Mouse (Mus musculus) intestine, embryonic 16.5 days (tissue): ENCODE results near the gene Eipr1. TPM values are rescaled to one million over a fixed set of nuclear protein-coding genes. Genes with fewer than 3 reads are reported as not detected.

ENCODE experiments used
- ATAC-seq: fragments of 200-750 bp; cut with Nextera tagmentation; 2 replicates; pipeline ENCODE4 v1.8.0; 2017; ENCODE audit warnings: moderate TSS enrichment, moderate library complexity
- H3K27ac ChIP-seq: fragments of 300-500 bp; sonication (generic); 2 replicates; pipeline ENCODE4 v1.5.1; 2014; ENCODE audit warnings: mild to moderate bottlenecking, low read length
- H3K27me3 ChIP-seq: fragments of 300-500 bp; sonication (generic); replicated peaks from 2 replicates; pipeline ENCODE4 v1.6.1; 2014; ENCODE audit warnings: low read length, control low read depth, mixed read lengths; ENCODE audit not compliant: control insufficient read depth, insufficient read depth
- H3K36me3 ChIP-seq: fragments of 300-500 bp; sonication (generic); 2 replicates; pipeline ENCODE4 v1.6.1; 2014; ENCODE audit warnings: low read length, control low read depth; ENCODE audit not compliant: control insufficient read depth, insufficient read depth
- H3K4me1 ChIP-seq: fragments of 300-500 bp; sonication (generic); 2 replicates; pipeline ENCODE4 v1.6.1; 2014; ENCODE audit warnings: low read length, control low read depth, mixed read lengths; ENCODE audit not compliant: control insufficient read depth, insufficient read depth
- H3K4me2 ChIP-seq: fragments of 300-500 bp; sonication (generic); 2 replicates; pipeline ENCODE4 v1.6.1; 2014; ENCODE audit warnings: low read depth, low read length, control low read depth
- H3K4me3 ChIP-seq: fragments of 300-500 bp; sonication (generic); 2 replicates; pipeline ENCODE4 v1.5.1; 2014; ENCODE audit warnings: mild to moderate bottlenecking, low read length
- H3K9ac ChIP-seq: fragments of 300-500 bp; sonication (generic); 2 replicates; pipeline ENCODE4 v1.6.1; 2014; ENCODE audit warnings: low read depth, low read length
- H3K9me3 ChIP-seq: fragments of 300-500 bp; sonication (generic); 2 replicates; pipeline ENCODE4 v1.6.1; 2016; ENCODE audit warnings: low read length, control low read depth; ENCODE audit not compliant: control insufficient read depth
- WGBS: fragments of 180-500 bp; shearing (Covaris S2); extraction: QIAGEN DNeasy Blood & Tissue Kit; methylation state at CpG from one replicate; pipeline ENCODE4 v1.1.7; 2014; 5-methylcytosine and 5-hydroxymethylcytosine counted together
- polyA plus RNA-seq: library from polyadenylated mRNA; unstranded; fragments of >200 nt; fragmentation: Nextera tagmentation; extraction: Ambion mirVana; gene quantifications from 2 replicates; pipeline ENCODE4 v1.2.1, GENCODE M21; 2015

The Eipr1 gene
- polyA plus RNA-seq, 1 experiment from 2014 or later: 32.0 TPM

- no peaks in the 10 kb centered on the region for H3K36me3 ChIP-seq
Observed at GRCm38 (mm10) chr12:28786310-28786709, 34.7 kb downstream of the Eipr1 start.

GRCm38 (mm10) chr12:28792613-28793012 lies 41.0 kb downstream of the Eipr1 start:
- no peaks in the 10 kb centered on the region for H3K36me3 ChIP-seq
- H3K9me3 ChIP-seq: no peaks in the 10 kb centered on the region
- no peaks in the 10 kb centered on the region for H3K27me3 ChIP-seq
- H3K4me2 ChIP-seq: no peak overlapping the region
- H3K27ac ChIP-seq: no peak overlapping the region
- H3K9ac ChIP-seq: no peak overlapping the region
- no peaks in the 10 kb centered on the region for H3K4me1 ChIP-seq
- ATAC-seq: no peak
- H3K4me3 ChIP-seq: no peak overlapping the region
- 83% methylated on average over 3 of the region's 3 CpGs for WGBS

More at GRCm38 (mm10) chr12:28786310-28786709, 34.7 kb downstream of the Eipr1 start:
- Histone ChIP-seq H3K27ac (no peak overlapping the region), H3K9ac (no peak overlapping the region), H3K4me2 (no peak overlapping the region), H3K9me3 (no peaks in the 10 kb centered on the region), H3K4me3 (no peak overlapping the region), H3K27me3 (no peaks in the 10 kb centered on the region), H3K4me1 (no peaks in the 10 kb centered on the region)
- 93% methylated on average over 6 of the region's 6 CpGs for WGBS
- ATAC-seq: no peak

GRCm38 (mm10) chr12:28793715-28794114 lies 42.1 kb downstream of the Eipr1 start:
- H3K9ac ChIP-seq: no peak overlapping the region
- no peaks in the 10 kb centered on the region for H3K4me1 ChIP-seq
- no peaks in the 10 kb centered on the region for H3K36me3 ChIP-seq
- H3K27me3 ChIP-seq: no peaks in the 10 kb centered on the region
- no peak overlapping the region for H3K27ac ChIP-seq
- no peak overlapping the region for H3K4me2 ChIP-seq
- WGBS: 62% methylated on average over 2 of the region's 2 CpGs
- ATAC-seq: no peak
- H3K4me3 ChIP-seq: no peak overlapping the region
- H3K9me3 ChIP-seq: peaks cover 4% of the 10 kb centered on the region; the same call in 1 of the 2 replicates

GRCm38 (mm10) chr12:28795041-28795440 lies 43.4 kb downstream of the Eipr1 start:
- Histone ChIP-seq H3K27me3 (no peaks in the 10 kb centered on the region), H3K4me3 (no peak overlapping the region), H3K27ac (no peak overlapping the region), H3K9me3 (peaks cover 4% of the 10 kb centered on the region; the same call in 1 of the 2 replicates), H3K9ac (no peak overlapping the region), H3K4me2 (no peak overlapping the region), H3K4me1 (no peaks in the 10 kb centered on the region), H3K36me3 (no peaks in the 10 kb centered on the region)
- WGBS: 89% methylated on average over 3 of the region's 3 CpGs
- ATAC-seq: no peak

GRCm38 (mm10) chr12:28796881-28797420 lies 45.3 kb downstream of the Eipr1 start:
- Histone ChIP-seq H3K9ac (no peak overlapping the region), H3K4me3 (no peak overlapping the region), H3K36me3 (no peaks in the 10 kb centered on the region), H3K4me1 (peaks cover 5% of the 10 kb centered on the region; the same call in 1 of the 2 replicates), H3K27ac (no peak overlapping the region), H3K9me3 (peaks cover 4% of the 10 kb centered on the region; the same call in 1 of the 2 replicates), H3K27me3 (no peaks in the 10 kb centered on the region), H3K4me2 (no peak overlapping the region)
- no peak for ATAC-seq

- H3K4me1 ChIP-seq: peaks cover 9% of the 10 kb centered on the region; the same call in 1 of the 2 replicates
- H3K9ac ChIP-seq: no peak overlapping the region
- H3K36me3 ChIP-seq: no peaks in the 10 kb centered on the region
- no peaks in the 10 kb centered on the region for H3K27me3 ChIP-seq
- H3K27ac ChIP-seq: no peak overlapping the region
- ATAC-seq: no peak
- WGBS: 67% methylated on average over 11 of the region's 11 CpGs
- no peak overlapping the region for H3K4me2 ChIP-seq
- peaks cover 4% of the 10 kb centered on the region; the same call in 1 of the 2 replicates for H3K9me3 ChIP-seq
- H3K4me3 ChIP-seq: no peak overlapping the region
Observed at GRCm38 (mm10) chr12:28799798-28800411, 48.3 kb downstream of the Eipr1 start.

GRCm38 (mm10) chr12:28800423-28800822 lies 48.8 kb downstream of the Eipr1 start:
- 66% methylated on average over 4 of the region's 4 CpGs for WGBS
- Histone ChIP-seq H3K36me3 (no peaks in the 10 kb centered on the region), H3K9me3 (peaks cover 4% of the 10 kb centered on the region; the same call in 1 of the 2 replicates), H3K4me2 (no peak overlapping the region), H3K27me3 (no peaks in the 10 kb centered on the region), H3K9ac (no peak overlapping the region), H3K4me3 (no peak overlapping the region), H3K4me1 (peaks cover 14% of the 10 kb centered on the region; the same call in 1 of the 2 replicates), H3K27ac (no peak overlapping the region)
- no peak for ATAC-seq

GRCm38 (mm10) chr12:28800891-28801290 lies 49.3 kb downstream of the Eipr1 start:
- H3K4me3 ChIP-seq: no peak overlapping the region
- H3K27me3 ChIP-seq: no peaks in the 10 kb centered on the region
- no peak overlapping the region for H3K27ac ChIP-seq
- H3K4me2 ChIP-seq: no peak overlapping the region
- H3K9ac ChIP-seq: no peak overlapping the region
- WGBS: 80% methylated on average over 3 of the region's 3 CpGs
- peaks cover 15% of the 10 kb centered on the region for H3K4me1 ChIP-seq
- H3K9me3 ChIP-seq: peaks cover 4% of the 10 kb centered on the region; the same call in 1 of the 2 replicates
- no peak for ATAC-seq
- no peaks in the 10 kb centered on the region for H3K36me3 ChIP-seq

- H3K4me1 ChIP-seq: peaks cover 15% of the 10 kb centered on the region
- whole genome bisulfite sequencing: 92% methylated on average over 6 of the region's 6 CpGs
- no peak overlapping the region for H3K4me2 ChIP-seq
- H3K27me3 ChIP-seq: no peaks in the 10 kb centered on the region
- H3K36me3 ChIP-seq: no peaks in the 10 kb centered on the region
- no peak overlapping the region for H3K9ac ChIP-seq
- H3K9me3 ChIP-seq: peaks cover 4% of the 10 kb centered on the region; the same call in 1 of the 2 replicates
- H3K27ac ChIP-seq: no peak overlapping the region
- no peak for ATAC-seq
- H3K4me3 ChIP-seq: no peak overlapping the region
Observed at GRCm38 (mm10) chr12:28801731-28802130, 50.1 kb downstream of the Eipr1 start.
